Mouse (Mus musculus) neutrophil, adult 83 days (primary cell): Measurements from ENCODE around the gene 4930404H24Rik. TPM values are rescaled to one million over a fixed set of nuclear protein-coding genes. Genes with fewer than 3 reads are reported as not detected.

Experiments used
- total RNA-seq, 2 experiments: library from RNA; stranded (reverse); gene quantifications; one replicate each; pipeline ENCODE4 v1.2.4; 2023

4930404H24Rik gene
- not detected for total RNA-seq

DNA sequence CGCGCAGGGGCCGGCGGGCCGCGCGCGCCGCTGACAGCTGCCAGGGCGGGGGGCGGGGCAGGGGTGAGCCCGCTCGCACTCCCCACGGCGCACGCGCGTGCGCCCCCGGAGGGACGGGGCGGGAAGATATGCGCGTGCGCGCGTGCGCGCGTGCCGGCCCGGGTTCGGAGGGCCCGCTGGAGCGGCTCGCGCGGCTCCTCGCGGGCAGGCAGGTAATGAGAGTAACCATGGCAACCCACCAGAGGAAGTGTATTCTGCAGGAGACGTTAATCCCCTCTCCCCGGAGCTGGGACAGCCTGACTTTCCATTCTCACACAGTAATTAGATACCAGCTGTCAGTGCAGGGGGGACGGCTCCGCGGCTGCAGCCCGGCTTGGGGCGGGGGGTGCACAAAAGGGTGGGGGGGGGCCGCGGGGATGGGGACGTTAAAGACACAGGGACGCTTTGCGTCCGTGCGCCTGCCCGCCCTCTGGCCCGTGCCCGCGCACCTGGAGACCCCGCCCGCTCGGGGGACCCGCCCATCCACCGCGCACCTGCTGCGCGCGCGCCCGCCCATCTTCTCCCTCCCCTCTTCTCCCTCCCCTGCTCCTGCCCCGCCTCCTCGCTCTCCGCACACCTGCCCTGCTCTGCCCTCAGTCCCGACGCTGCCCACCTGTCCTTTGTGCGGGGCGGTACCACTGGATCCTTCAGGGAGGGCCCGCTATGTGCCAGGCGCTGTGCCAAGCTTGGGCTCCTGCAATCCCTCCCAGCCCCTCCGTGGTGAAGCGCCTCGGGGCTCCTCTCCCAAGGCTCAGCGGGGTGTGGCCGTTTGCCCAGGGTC is at the start of gene 4930404H24Rik:
Gene 4930404H24Rik, plus strand, starts transcription at position 218 of the 820 bp plus-strand sequence.

GRCm38 (mm10) chr2:153529931-153530766 is 37.6 kb downstream of the 4930404H24Rik start, which contains the start of gene Nol4l:
Nol4l (minus strand) TSS chr2:153529971.

Other genes starting within 250 kb of the 4930404H24Rik start
- gene Kif3b, start 201.4 kb upstream of the 4930404H24Rik start, total RNA-seq = 10 to 100 TPM; 31.3 to 35.4 TPM
- 10 to 100 TPM; 78.3 to 86.8 TPM for gene Asxl1, start 147.0 kb upstream of the 4930404H24Rik start, total RNA-seq
- 1 to 10 TPM; 1.6 to 2.4 TPM for gene Nol4l, start 37.2 kb downstream of the 4930404H24Rik start, total RNA-seq
- gene Commd7, start 140.0 kb downstream of the 4930404H24Rik start, total RNA-seq = 10 to 100 TPM; 26.3 to 26.7 TPM
- 1 to 10 TPM; 1.6 to 2.3 TPM for gene Dnmt3b, start 156.7 kb downstream of the 4930404H24Rik start, total RNA-seq
- gene Dnmt3c, start 203.9 kb downstream of the 4930404H24Rik start, total RNA-seq = under 1 TPM in 1 of 2 experiments, not detected in 1; 0.37 TPM
- gene Mapre1, start 248.5 kb downstream of the 4930404H24Rik start, total RNA-seq = 100 to 1,000 TPM; 116 to 127 TPM